Mouse (Mus musculus) limb, embryonic 13.5 days (tissue): Measurements from ENCODE around the gene Cnr2. TPM values are rescaled to one million over a fixed set of nuclear protein-coding genes. Genes with fewer than 3 reads are reported as not detected.

Experiments
- ATAC-seq: fragments of 200-750 bp; cut with Nextera tagmentation; 2 replicates; pipeline ENCODE4 v1.8.0; 2017; ENCODE audit warnings: low read depth, moderate number of reproducible peaks, moderate TSS enrichment; ENCODE audit not compliant: low FRiP score
- H3K27ac ChIP-seq: fragments of 300-500 bp; sonication (generic); 2 replicates; pipeline ENCODE4 v1.5.1; 2015; ENCODE audit warnings: inconsistent platforms, mild to moderate bottlenecking, moderate library complexity
- H3K27me3 ChIP-seq: fragments of 300-500 bp; sonication (generic); 2 replicates; pipeline ENCODE4 v1.6.1; 2015; ENCODE audit warnings: mild to moderate bottlenecking, inconsistent platforms
- H3K36me3 ChIP-seq: fragments of 300-500 bp; sonication (generic); 2 replicates; pipeline ENCODE4 v1.6.1; 2015; ENCODE audit warnings: inconsistent platforms, mild to moderate bottlenecking, moderate library complexity
- H3K4me1 ChIP-seq: fragments of 300-500 bp; sonication (generic); 2 replicates; pipeline ENCODE4 v1.6.1; 2015; ENCODE audit warnings: inconsistent platforms
- H3K4me2 ChIP-seq: fragments of 300-500 bp; sonication (generic); replicated peaks from 2 replicates; pipeline ENCODE4 v1.6.1; 2015; ENCODE audit warnings: inconsistent platforms, mild to moderate bottlenecking, moderate library complexity
- H3K4me3 ChIP-seq: fragments of 300-500 bp; sonication (generic); 2 replicates; pipeline ENCODE4 v1.5.1; 2015; ENCODE audit warnings: moderate library complexity, mild to moderate bottlenecking, inconsistent platforms
- H3K9ac ChIP-seq: fragments of 300-500 bp; sonication (generic); 2 replicates; pipeline ENCODE4 v1.6.1; 2015; ENCODE audit warnings: mild to moderate bottlenecking, inconsistent platforms
- H3K9me3 ChIP-seq: fragments of 300-500 bp; sonication (generic); 2 replicates; pipeline ENCODE4 v1.6.1; 2016; ENCODE audit warnings: inconsistent platforms
- WGBS: fragments of 180-500 bp; shearing (Covaris S2); methylation state at CpG from one replicate; pipeline ENCODE4 v1.1.7; 2015; 5-methylcytosine and 5-hydroxymethylcytosine counted together
- polyA plus RNA-seq: library from polyadenylated mRNA; unstranded; fragments of >200 nt; fragmentation: Nextera tagmentation; extraction: Ambion mirVana; gene quantifications from 2 replicates; pipeline ENCODE4 v1.2.1, GENCODE M21; 2015

The Cnr2 gene
- polyA plus RNA-seq, 1 experiment from 2014 or later, result 0.32 TPM

- H3K36me3 ChIP-seq, result no peaks in the 10 kb centered on the region
- 67% methylated on average over 6 of the region's 6 CpGs for WGBS
- no peak overlapping the region for H3K4me2 ChIP-seq
- no peaks in the 10 kb centered on the region for H3K9me3 ChIP-seq
- no peak overlapping the region for H3K27ac ChIP-seq
- H3K27me3 ChIP-seq, result no peaks in the 10 kb centered on the region
- H3K9ac ChIP-seq, result no peak overlapping the region
- no peak for ATAC-seq
- H3K4me1 ChIP-seq, result peaks cover 39% of the 10 kb centered on the region
- H3K4me3 ChIP-seq, result no peak overlapping the region
Observed at GRCm38 (mm10) chr4:135879021-135879420, 16.2 kb upstream of the Cnr2 start.

- H3K4me1 ChIP-seq, result peaks cover 31% of the 10 kb centered on the region
- H3K9me3 ChIP-seq, result no peaks in the 10 kb centered on the region
- ATAC-seq, result no peak
- 91% methylated on average over 6 of the region's 6 CpGs for WGBS
- no peak overlapping the region for H3K4me3 ChIP-seq
- H3K36me3 ChIP-seq, result no peaks in the 10 kb centered on the region
- no peaks in the 10 kb centered on the region for H3K27me3 ChIP-seq
- H3K4me2 ChIP-seq, result no peak overlapping the region
- no peak overlapping the region for H3K9ac ChIP-seq
- no peak overlapping the region for H3K27ac ChIP-seq
Observed at GRCm38 (mm10) chr4:135880018-135880417, 15.2 kb upstream of the Cnr2 start.

GRCm38 (mm10) chr4:135880576-135880975, 14.6 kb upstream of the Cnr2 start:
- Histone ChIP-seq H3K4me3 (no peak overlapping the region), H3K4me2 (no peak overlapping the region), H3K27me3 (no peaks in the 10 kb centered on the region), H3K27ac (no peak overlapping the region), H3K9me3 (no peaks in the 10 kb centered on the region), H3K36me3 (no peaks in the 10 kb centered on the region), H3K4me1 (peaks cover 26% of the 10 kb centered on the region), H3K9ac (no peak overlapping the region)
- 86% methylated on average over 10 of the region's 10 CpGs for WGBS
- no peak for ATAC-seq

- ATAC-seq, result no peak
- Histone ChIP-seq H3K9me3 (no peaks in the 10 kb centered on the region), H3K27me3 (no peaks in the 10 kb centered on the region), H3K27ac (no peak overlapping the region), H3K36me3 (no peaks in the 10 kb centered on the region), H3K4me1 (peaks cover 11% of the 10 kb centered on the region), H3K9ac (no peak overlapping the region), H3K4me3 (no peak overlapping the region), H3K4me2 (no peak overlapping the region)
- WGBS, result 83% methylated on average over 6 of the region's 6 CpGs
Observed at GRCm38 (mm10) chr4:135882023-135882422, 13.2 kb upstream of the Cnr2 start.

- 65% methylated on average over 10 of the region's 10 CpGs for WGBS
- ATAC-seq, result no peak
Observed at GRCm38 (mm10) chr4:135883401-135883851, 11.8 kb upstream of the Cnr2 start.

GRCm38 (mm10) chr4:135883881-135884516, 11.2 kb upstream of the Cnr2 start:
- Histone ChIP-seq H3K4me1 (peaks cover 10% of the 10 kb centered on the region; the same call in 1 of the 2 replicates), H3K4me2 (no peak overlapping the region), H3K27ac (no peak overlapping the region), H3K9ac (no peak overlapping the region; the same call in 1 of the 2 replicates), H3K27me3 (no peaks in the 10 kb centered on the region), H3K36me3 (no peaks in the 10 kb centered on the region), H3K9me3 (no peaks in the 10 kb centered on the region), H3K4me3 (no peak overlapping the region)
- no peak for ATAC-seq
- 58% methylated on average over 7 of the region's 7 CpGs for WGBS

More at GRCm38 (mm10) chr4:135883401-135883851, 11.8 kb upstream of the Cnr2 start:
- H3K27ac ChIP-seq, result no peak overlapping the region
- H3K9ac ChIP-seq, result no peak overlapping the region; the same call in 1 of the 2 replicates
- no peaks in the 10 kb centered on the region for H3K9me3 ChIP-seq
- H3K36me3 ChIP-seq, result no peaks in the 10 kb centered on the region
- peaks cover 10% of the 10 kb centered on the region; the same call in 1 of the 2 replicates for H3K4me1 ChIP-seq
- H3K4me3 ChIP-seq, result no peak overlapping the region
- no peak overlapping the region for H3K4me2 ChIP-seq
- no peaks in the 10 kb centered on the region for H3K27me3 ChIP-seq

- no peak for ATAC-seq
- Histone ChIP-seq H3K4me3 (no peak overlapping the region), H3K9ac (no peak overlapping the region), H3K4me2 (no peak overlapping the region), H3K27ac (no peak overlapping the region), H3K36me3 (no peaks in the 10 kb centered on the region), H3K4me1 (peaks cover 10% of the 10 kb centered on the region; the same call in 1 of the 2 replicates), H3K27me3 (no peaks in the 10 kb centered on the region), H3K9me3 (no peaks in the 10 kb centered on the region)
- WGBS, result 31% methylated on average over 6 of the region's 6 CpGs
Observed at GRCm38 (mm10) chr4:135884531-135884930, 10.7 kb upstream of the Cnr2 start.

- WGBS, result 91% methylated on average over 12 of the region's 12 CpGs
- Histone ChIP-seq H3K4me2 (no peak overlapping the region), H3K4me1 (peaks cover 10% of the 10 kb centered on the region; the same call in 1 of the 2 replicates), H3K27me3 (no peaks in the 10 kb centered on the region), H3K9me3 (no peaks in the 10 kb centered on the region), H3K9ac (no peak overlapping the region), H3K36me3 (no peaks in the 10 kb centered on the region), H3K4me3 (no peak overlapping the region), H3K27ac (no peak overlapping the region)
- ATAC-seq, result no peak
Observed at GRCm38 (mm10) chr4:135885676-135886075, 9.5 kb upstream of the Cnr2 start.

GRCm38 (mm10) chr4:135886184-135886583, 9.0 kb upstream of the Cnr2 start:
- Histone ChIP-seq H3K4me3 (no peak overlapping the region), H3K27me3 (no peaks in the 10 kb centered on the region), H3K4me1 (peaks cover 10% of the 10 kb centered on the region; the same call in 1 of the 2 replicates), H3K9me3 (no peaks in the 10 kb centered on the region), H3K36me3 (no peaks in the 10 kb centered on the region), H3K27ac (no peak overlapping the region), H3K4me2 (no peak overlapping the region), H3K9ac (no peak overlapping the region)
- ATAC-seq, result no peak
- 86% methylated on average over 4 of the region's 4 CpGs for WGBS

- Histone ChIP-seq H3K9me3 (no peaks in the 10 kb centered on the region), H3K9ac (no peak overlapping the region), H3K4me1 (peaks cover 11% of the 10 kb centered on the region; the same call in 1 of the 2 replicates), H3K27ac (no peak overlapping the region), H3K4me2 (no peak overlapping the region), H3K4me3 (no peak overlapping the region), H3K27me3 (no peaks in the 10 kb centered on the region), H3K36me3 (no peaks in the 10 kb centered on the region)
- WGBS, result 93% methylated on average over 24 of the region's 24 CpGs
- ATAC-seq, result no peak
Observed at GRCm38 (mm10) chr4:135888448-135889057, 6.6 kb upstream of the Cnr2 start.

- Histone ChIP-seq H3K36me3 (no peaks in the 10 kb centered on the region), H3K9me3 (no peaks in the 10 kb centered on the region), H3K27me3 (no peaks in the 10 kb centered on the region), H3K9ac (no peak overlapping the region), H3K4me2 (no peak overlapping the region), H3K4me1 (0 out of 2 replicates have a peak, but pooled peaks cover 4% of the 10 kb centered on the region), H3K4me3 (no peak overlapping the region), H3K27ac (no peak overlapping the region)
- 81% methylated on average over 7 of the region's 7 CpGs for WGBS
- ATAC-seq, result no peak
Observed at GRCm38 (mm10) chr4:135889146-135889883, 5.9 kb upstream of the Cnr2 start.

- WGBS, result 7% methylated on average over 4 of the region's 4 CpGs
- no peaks in the 10 kb centered on the region for H3K27me3 ChIP-seq
- no peak for ATAC-seq
- H3K36me3 ChIP-seq, result no peaks in the 10 kb centered on the region
- H3K9me3 ChIP-seq, result no peaks in the 10 kb centered on the region
- H3K27ac ChIP-seq, result no peak overlapping the region
- H3K9ac ChIP-seq, result no peak overlapping the region
- H3K4me2 ChIP-seq, result no peak overlapping the region
- H3K4me3 ChIP-seq, result no peak overlapping the region
- 0 out of 2 replicates have a peak, but pooled peaks cover 4% of the 10 kb centered on the region for H3K4me1 ChIP-seq
Observed at GRCm38 (mm10) chr4:135889884-135890283, 5.3 kb upstream of the Cnr2 start.
